ENCODE assay signal across 8 mouse cellular contexts in genomic region chr10:12573601-12574000, GRCm38 (mm10).
DNase-seq lines count a peak whose midpoint lies in the region; ATAC-seq and TF ChIP-seq lines count a peak whose summit lies in the region.

No protein-coding gene starts in this region.

- TF ChIP-seq CTCF in forebrain, postnatal 0 days (IDR thresholded peaks at IDR 0.05; ENCODE audit: low read depth), result no peak
- TF ChIP-seq CTCF in C2C12 (IDR thresholded peaks at IDR 0.05; ENCODE audit: control insufficient read depth, insufficient read depth, insufficient read length), result no peak

- H3K36me3 ChIP-seq in forebrain, embryonic 12.5 days (replicated peaks), result no peaks in the 10 kb centered on the region
- no peaks in the 10 kb centered on the region for H3K36me3 ChIP-seq in forebrain, postnatal 0 days (ENCODE audit: insufficient read depth)
- no peaks in the 10 kb centered on the region for H3K36me3 ChIP-seq in C2C12 (ENCODE audit: control insufficient read depth, insufficient read depth)
- H3K36me3 ChIP-seq in intestine, embryonic 16.5 days (ENCODE audit: control insufficient read depth, insufficient read depth, low read length), result no peaks in the 10 kb centered on the region

- DNase-seq in forebrain, postnatal 0 days, result no peak
- DNase-seq in embryo, embryonic 9.5 days (ENCODE audit: extremely low spot score), result peak; percentile 19
- no peak for DNase-seq in yolk sac, embryonic 10.5 days (ENCODE audit: low spot score)
- DNase-seq in frontal cortex, postnatal 36 days (ENCODE audit: low spot score in 2 of 2), result no peak
- DNase-seq in left cerebral cortex, postnatal 36 days (ENCODE audit: low spot score in 2 of 2), result no peak

- peaks cover 2% of the 10 kb centered on the region for H3K79me3 ChIP-seq in C2C12 (ENCODE audit: low read depth)

- H3K9me3 ChIP-seq in forebrain, embryonic 12.5 days, result no peaks in the 10 kb centered on the region
- H3K9me3 ChIP-seq in forebrain, postnatal 0 days (ENCODE audit: low read length), result no peaks in the 10 kb centered on the region
- no peaks in the 10 kb centered on the region for H3K9me3 ChIP-seq in intestine, embryonic 16.5 days (ENCODE audit: control insufficient read depth, low read length)

- no peak overlapping the region for H3ac ChIP-seq in C2C12 (ENCODE audit: control insufficient read depth, insufficient read length, low read depth)

- no peaks in the 10 kb centered on the region for H3K27me3 ChIP-seq in forebrain, embryonic 12.5 days
- no peaks in the 10 kb centered on the region for H3K27me3 ChIP-seq in forebrain, postnatal 0 days (ENCODE audit: insufficient read depth, low read length)
- H3K27me3 ChIP-seq in C2C12 (ENCODE audit: control insufficient read depth, insufficient read depth, insufficient read length), result no peaks in the 10 kb centered on the region
- H3K27me3 ChIP-seq in intestine, embryonic 16.5 days (replicated peaks; ENCODE audit: control insufficient read depth, insufficient read depth, low read length), result no peaks in the 10 kb centered on the region

- 0 out of 2 replicates have a peak overlapping the region, but pooled peaks have one; percentile 4 for H3K4me2 ChIP-seq in forebrain, embryonic 12.5 days
- H3K4me2 ChIP-seq in forebrain, postnatal 0 days (ENCODE audit: low read depth), result no peak overlapping the region
- no peak overlapping the region for H3K4me2 ChIP-seq in intestine, embryonic 16.5 days (ENCODE audit: low read depth, low read length)

- no peak for ATAC-seq in forebrain, embryonic 12.5 days (ENCODE audit: low FRiP score)
- no peak for ATAC-seq in forebrain, postnatal 0 days
- ATAC-seq in intestine, embryonic 16.5 days, result peak; percentile 67

- 9% methylated on average over 6 of the region's 6 CpGs for WGBS in forebrain, embryonic 12.5 days
- 27% methylated on average over 6 of the region's 6 CpGs for WGBS in forebrain, postnatal 0 days
- 18% methylated on average over 6 of the region's 6 CpGs for WGBS in intestine, embryonic 16.5 days

- no peak overlapping the region for H3K4me3 ChIP-seq in forebrain, embryonic 12.5 days (replicated peaks)
- no peak overlapping the region for H3K4me3 ChIP-seq in forebrain, postnatal 0 days (ENCODE audit: low read depth, low read length)
- no peak overlapping the region for H3K4me3 ChIP-seq in C2C12 (ENCODE audit: insufficient read depth, poor library complexity, severe bottlenecking)
- H3K4me3 ChIP-seq in intestine, embryonic 16.5 days (ENCODE audit: low read length), result no peak overlapping the region

- no peaks in the 10 kb centered on the region for H3K79me2 ChIP-seq in C2C12 (ENCODE audit: control insufficient read depth, insufficient read depth)

- intact Hi-C loops in left cerebral cortex, postnatal 36 days (cut with DNase I), result no loop called here

- no peak overlapping the region for H3K9ac ChIP-seq in forebrain, embryonic 12.5 days
- H3K9ac ChIP-seq in forebrain, postnatal 0 days, result no peak overlapping the region
- no peak overlapping the region for H3K9ac ChIP-seq in intestine, embryonic 16.5 days (ENCODE audit: low read depth, low read length)

- peaks cover 32% of the 10 kb centered on the region for H3K4me1 ChIP-seq in forebrain, embryonic 12.5 days
- no peaks in the 10 kb centered on the region for H3K4me1 ChIP-seq in forebrain, postnatal 0 days (ENCODE audit: insufficient read depth)
- H3K4me1 ChIP-seq in intestine, embryonic 16.5 days (ENCODE audit: control insufficient read depth, insufficient read depth, low read length), result 0 out of 2 replicates have a peak, but pooled peaks cover 3% of the 10 kb centered on the region

- no peak overlapping the region for H3K27ac ChIP-seq in forebrain, embryonic 12.5 days
- H3K27ac ChIP-seq in forebrain, postnatal 0 days (ENCODE audit: low read depth, low read length), result no peak overlapping the region
- peak overlapping the region; percentile 21 for H3K27ac ChIP-seq in intestine, embryonic 16.5 days (ENCODE audit: low read length)

TF ChIP-seq in C2C12, 6 proteins besides CTCF, POLR2A, EP300 and RAD21:
- TF ChIP-seq FOSL1 (IDR thresholded peaks at IDR 0.05; ENCODE audit: insufficient read depth, low read length, poor library complexity, severe bottlenecking) (peak; percentile 9), MAX (IDR thresholded peaks at IDR 0.05) (no peak)
